Mouse (Mus musculus) liver, embryonic 11.5 days (tissue): ENCODE measurements around the gene Adipor2. TPM values are rescaled to one million over a fixed set of nuclear protein-coding genes. Genes with fewer than 3 reads are reported as not detected.

Experiments
- ATAC-seq: fragments of 200-750 bp; cut with Nextera tagmentation; replicated peaks from 2 replicates; pipeline ENCODE4 v1.8.0; 2017; ENCODE audit warnings: moderate number of reproducible peaks, mild to moderate bottlenecking, moderate TSS enrichment, moderate library complexity; ENCODE audit not compliant: low FRiP score
- DNase-seq: peaks from one replicate; pipeline ENCODE4 v3.0.0-alpha.2; 2017; ENCODE audit warnings: low spot score
- H3K27ac ChIP-seq: fragments of 300-500 bp; sonication (generic); 2 replicates; pipeline ENCODE4 v1.5.1; 2014; ENCODE audit warnings: mild to moderate bottlenecking, low read depth, low read length, control low read depth
- H3K27me3 ChIP-seq: fragments of 300-500 bp; sonication (generic); replicated peaks from 2 replicates; pipeline ENCODE4 v1.6.1; 2014; ENCODE audit warnings: low read length, mixed read lengths; ENCODE audit not compliant: control insufficient read depth, insufficient read depth
- H3K36me3 ChIP-seq: fragments of 300-500 bp; sonication (generic); 2 replicates; pipeline ENCODE4 v1.6.1; 2014; ENCODE audit warnings: mild to moderate bottlenecking, low read length, moderate library complexity, mixed read lengths; ENCODE audit not compliant: control insufficient read depth, insufficient read depth
- H3K4me1 ChIP-seq: fragments of 300-500 bp; sonication (generic); replicated peaks from 2 replicates; pipeline ENCODE4 v1.6.1; 2014; ENCODE audit warnings: low read length, mixed read lengths; ENCODE audit not compliant: control insufficient read depth, insufficient read depth
- H3K4me2 ChIP-seq: fragments of 300-500 bp; sonication (generic); 2 replicates; pipeline ENCODE4 v1.6.1; 2014; ENCODE audit warnings: mild to moderate bottlenecking, control low read depth, moderate library complexity
- H3K4me3 ChIP-seq: fragments of 300-500 bp; sonication (generic); 2 replicates; pipeline ENCODE4 v1.5.1; 2014; ENCODE audit warnings: low read depth, low read length, control low read depth
- H3K9ac ChIP-seq: fragments of 300-500 bp; sonication (generic); 2 replicates; pipeline ENCODE4 v1.6.1; 2014; ENCODE audit warnings: low read depth, low read length, control low read depth
- H3K9me3 ChIP-seq: fragments of 300-500 bp; sonication (generic); 2 replicates; pipeline ENCODE4 v1.6.1; 2016; ENCODE audit warnings: low read length, inconsistent platforms, mixed read lengths; ENCODE audit not compliant: control insufficient read depth
- WGBS: fragments of 180-500 bp; shearing (Covaris S2); extraction: QIAGEN DNeasy Blood & Tissue Kit; methylation state at CpG from one replicate; pipeline ENCODE4 v1.1.7; 2014; 5-methylcytosine and 5-hydroxymethylcytosine counted together
- polyA plus RNA-seq: library from polyadenylated mRNA; unstranded; fragments of >200 nt; fragmentation: Nextera tagmentation; extraction: Ambion mirVana; gene quantifications from 2 replicates; pipeline ENCODE4 v1.2.1, GENCODE M21; 2014

Gene Adipor2
- polyA plus RNA-seq, 1 experiment from 2014 or later = 15.8 TPM

- Histone ChIP-seq H3K27ac (no peak overlapping the region), H3K4me3 (no peak overlapping the region), H3K4me1 (no peaks in the 10 kb centered on the region), H3K9ac (no peak overlapping the region), H3K36me3 (no peaks in the 10 kb centered on the region), H3K27me3 (no peaks in the 10 kb centered on the region), H3K9me3 (no peaks in the 10 kb centered on the region), H3K4me2 (no peak overlapping the region)
- no peak for ATAC-seq
- 84% methylated on average over 15 of the region's 15 CpGs for WGBS
- DNase-seq = no peak
Observed at GRCm38 (mm10) chr6:119414262-119415043, 3.1 kb downstream of the Adipor2 start.

DNA sequence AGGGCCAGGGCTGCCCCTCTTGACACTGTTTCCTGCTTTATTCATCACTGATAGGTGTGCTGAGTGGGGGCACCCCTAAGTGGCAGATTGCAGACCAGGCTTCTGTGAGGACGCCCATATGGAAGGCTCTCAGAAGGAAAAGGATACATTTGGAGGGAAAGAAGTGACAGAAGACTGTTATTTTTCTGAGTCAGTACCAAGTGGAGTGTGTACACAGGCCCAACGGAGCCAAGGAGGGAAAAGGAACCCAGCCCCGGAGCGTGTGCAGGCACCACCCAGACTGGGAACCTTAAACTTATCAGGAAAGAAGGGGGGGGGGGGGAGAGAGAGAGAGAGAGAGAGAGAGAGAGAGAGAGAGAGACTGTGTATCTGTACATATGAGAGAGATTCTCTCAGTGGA is 4.9 kb downstream of the Adipor2 start:
- Histone ChIP-seq H3K27me3 (no peaks in the 10 kb centered on the region), H3K4me1 (no peaks in the 10 kb centered on the region), H3K4me2 (no peak overlapping the region), H3K27ac (no peak overlapping the region), H3K4me3 (no peak overlapping the region), H3K36me3 (no peaks in the 10 kb centered on the region), H3K9ac (no peak overlapping the region), H3K9me3 (no peaks in the 10 kb centered on the region)
- ATAC-seq (no peak), DNase-seq (no peak)
- WGBS = 84% methylated on average over 4 of the region's 4 CpGs

- H3K9me3 ChIP-seq = no peaks in the 10 kb centered on the region
- no peaks in the 10 kb centered on the region for H3K36me3 ChIP-seq
- DNase-seq = no peak
- H3K4me1 ChIP-seq = no peaks in the 10 kb centered on the region
- ATAC-seq = no peak
- no peak overlapping the region for H3K4me2 ChIP-seq
- WGBS = 85% methylated on average over 3 of the region's 3 CpGs
- H3K4me3 ChIP-seq = no peak overlapping the region
- H3K9ac ChIP-seq = no peak overlapping the region
- H3K27ac ChIP-seq = no peak overlapping the region
- no peaks in the 10 kb centered on the region for H3K27me3 ChIP-seq
Observed at GRCm38 (mm10) chr6:119411511-119411910, 6.0 kb downstream of the Adipor2 start.

DNA sequence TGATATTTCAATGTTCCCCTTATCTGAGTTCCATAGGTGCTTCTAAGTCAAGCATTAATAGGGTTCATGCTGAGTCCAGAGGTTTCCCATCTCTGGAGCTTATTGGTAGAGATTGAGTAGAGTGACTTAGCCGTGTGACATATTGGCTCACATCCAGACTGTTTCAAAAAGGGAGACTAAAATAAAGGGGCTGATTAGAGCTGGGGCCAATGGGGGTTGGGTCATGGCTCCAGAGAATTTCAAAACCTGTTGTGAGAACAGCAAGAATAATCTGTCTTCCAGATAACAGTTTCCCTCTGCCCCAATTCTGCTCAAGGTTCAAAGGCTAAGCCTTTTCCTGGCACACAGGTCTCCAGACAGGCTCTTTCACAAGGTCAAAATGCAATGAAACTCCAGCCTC is 7.7 kb downstream of the Adipor2 start:
- H3K27me3 ChIP-seq = no peaks in the 10 kb centered on the region
- no peak overlapping the region for H3K9ac ChIP-seq
- no peak overlapping the region for H3K4me2 ChIP-seq
- H3K9me3 ChIP-seq = no peaks in the 10 kb centered on the region
- no peaks in the 10 kb centered on the region for H3K36me3 ChIP-seq
- ATAC-seq (no peak), DNase-seq (no peak)
- no peaks in the 10 kb centered on the region for H3K4me1 ChIP-seq
- WGBS = 61% methylated on average over 1 of the region's 1 CpGs
- H3K4me3 ChIP-seq = no peak overlapping the region
- H3K27ac ChIP-seq = no peak overlapping the region

- Histone ChIP-seq H3K4me1 (0 out of 2 replicates have a peak, but pooled peaks cover under 1% of the 10 kb centered on the region), H3K9ac (no peak overlapping the region)
Observed at GRCm38 (mm10) chr6:119408582-119408981, 8.9 kb downstream of the Adipor2 start.

DNA sequence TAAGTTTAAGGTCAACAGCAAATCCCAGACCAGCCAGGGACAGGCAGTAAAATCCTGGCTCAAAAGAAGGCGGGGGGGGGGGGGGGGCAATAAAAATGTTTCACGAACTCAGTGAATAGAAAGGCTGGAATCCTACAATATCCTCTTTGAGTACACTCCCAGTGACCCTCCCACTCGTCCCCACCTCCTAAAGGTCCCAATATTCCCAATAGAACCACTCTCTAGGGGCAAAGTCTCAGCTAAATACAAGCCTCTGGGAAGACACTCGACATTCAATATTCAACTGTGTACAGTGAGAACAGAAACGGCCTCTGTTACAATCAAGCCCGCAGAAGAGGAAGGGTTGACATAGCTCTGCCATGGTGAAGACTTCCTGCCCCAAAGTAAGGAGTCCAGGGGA is 9.7 kb downstream of the Adipor2 start:
- Histone ChIP-seq H3K27ac (no peak overlapping the region), H3K4me1 (0 out of 2 replicates have a peak, but pooled peaks cover 2% of the 10 kb centered on the region), H3K4me2 (no peak overlapping the region), H3K4me3 (no peak overlapping the region), H3K36me3 (no peaks in the 10 kb centered on the region), H3K9ac (no peak overlapping the region), H3K9me3 (no peaks in the 10 kb centered on the region), H3K27me3 (no peaks in the 10 kb centered on the region)
- WGBS = 60% methylated on average over 6 of the region's 6 CpGs
- DNase-seq = no peak
- ATAC-seq = no peak

More at GRCm38 (mm10) chr6:119408582-119408981, 8.9 kb downstream of the Adipor2 start:
- Histone ChIP-seq H3K27me3 (no peaks in the 10 kb centered on the region), H3K4me2 (no peak overlapping the region), H3K4me3 (no peak overlapping the region), H3K27ac (no peak overlapping the region), H3K36me3 (no peaks in the 10 kb centered on the region), H3K9me3 (no peaks in the 10 kb centered on the region)
- ATAC-seq (no peak), DNase-seq (no peak)
- WGBS = 68% methylated on average over 9 of the region's 9 CpGs

- H3K36me3 ChIP-seq = no peaks in the 10 kb centered on the region
- no peak overlapping the region for H3K9ac ChIP-seq
- 0 out of 2 replicates have a peak, but pooled peaks cover 2% of the 10 kb centered on the region for H3K4me1 ChIP-seq
- no peaks in the 10 kb centered on the region for H3K27me3 ChIP-seq
- WGBS = 85% methylated on average over 8 of the region's 8 CpGs
- no peak overlapping the region for H3K4me3 ChIP-seq
- DNase-seq (no peak), ATAC-seq (no peak)
- H3K4me2 ChIP-seq = no peak overlapping the region
- no peak overlapping the region for H3K27ac ChIP-seq
- no peaks in the 10 kb centered on the region for H3K9me3 ChIP-seq
Observed at GRCm38 (mm10) chr6:119406528-119406927, 11.0 kb downstream of the Adipor2 start.

DNA sequence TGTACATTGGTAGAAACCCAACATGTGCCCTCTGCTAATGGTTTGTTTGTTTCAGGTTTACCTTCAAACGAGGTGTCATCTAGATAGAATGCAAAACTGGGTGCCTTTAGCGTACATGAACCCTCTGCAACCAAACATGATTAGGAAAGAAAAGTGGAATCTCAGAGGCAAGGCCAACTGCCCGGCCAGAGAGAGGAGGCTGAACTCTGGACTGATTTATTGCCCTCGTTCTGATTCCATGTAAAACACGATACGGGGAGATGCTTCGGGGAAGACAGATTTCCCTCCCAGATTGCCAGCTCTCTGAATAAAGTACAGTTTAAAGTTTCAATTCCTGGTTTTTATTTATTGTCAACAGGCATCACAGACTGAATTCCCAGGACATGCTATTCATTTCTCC is 12.2 kb downstream of the Adipor2 start:
- H3K4me1 ChIP-seq = 0 out of 2 replicates have a peak, but pooled peaks cover 2% of the 10 kb centered on the region
- WGBS = 72% methylated on average over 7 of the region's 7 CpGs
- no peak overlapping the region for H3K27ac ChIP-seq
- no peak overlapping the region for H3K9ac ChIP-seq
- no peaks in the 10 kb centered on the region for H3K36me3 ChIP-seq
- H3K4me3 ChIP-seq = no peak overlapping the region
- no peak for DNase-seq
- ATAC-seq = no peak
- no peaks in the 10 kb centered on the region for H3K27me3 ChIP-seq
- no peaks in the 10 kb centered on the region for H3K9me3 ChIP-seq
- H3K4me2 ChIP-seq = no peak overlapping the region

DNA sequence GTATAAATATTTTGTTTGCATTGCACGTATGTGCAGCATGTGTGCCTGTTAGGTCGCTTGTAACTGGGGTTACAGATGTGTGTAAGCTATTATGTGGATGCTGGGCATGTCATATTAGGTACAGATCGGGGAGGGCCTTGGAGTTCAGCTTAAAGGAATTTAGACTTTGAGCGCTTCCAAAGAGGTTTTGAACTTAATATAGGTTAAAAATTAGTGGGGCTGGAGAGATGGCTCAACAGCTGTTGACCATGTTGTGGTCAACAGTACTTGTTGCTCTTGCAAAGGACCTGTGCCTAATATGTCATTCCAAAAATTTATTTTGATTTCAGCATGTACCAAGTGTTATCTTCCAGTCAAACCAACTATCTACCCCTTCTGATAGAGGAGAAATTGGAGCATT is 12.7 kb downstream of the Adipor2 start:
- H3K9me3 ChIP-seq = no peaks in the 10 kb centered on the region
- H3K27ac ChIP-seq = no peak overlapping the region
- H3K4me3 ChIP-seq = no peak overlapping the region
- ATAC-seq = no peak
- H3K4me2 ChIP-seq = no peak overlapping the region
- no peaks in the 10 kb centered on the region for H3K36me3 ChIP-seq
- no peak for DNase-seq
- no peak overlapping the region for H3K9ac ChIP-seq
- 0 out of 2 replicates have a peak, but pooled peaks cover 2% of the 10 kb centered on the region for H3K4me1 ChIP-seq
- no peaks in the 10 kb centered on the region for H3K27me3 ChIP-seq
- 82% methylated on average over 4 of the region's 4 CpGs for WGBS
